Mouse (Mus musculus): ENCODE measurements at regions not wholly inside any gene's neighbourhood (a gene's known extent, or its start where the extent isn't known, plus 50 kb on each side); places are given as distances from the start of the nearest gene placed in this dataset.

- DNase-seq (ENCODE audit: low spot score) = no peak
Observed at GRCm38 (mm10) chr8:77774551-77775335, 50.5 kb upstream of the Ednra start.

GRCm38 (mm10) chr8:77775526-77775925, 51.3 kb upstream of the Ednra start:
- no peak for DNase-seq (ENCODE audit: low spot score)

GRCm38 (mm10) chr8:77777597-77777996, 53.3 kb upstream of the Ednra start:
- no peak for DNase-seq (ENCODE audit: low spot score)

GRCm38 (mm10) chr8:77785676-77786255, 61.5 kb upstream of the Ednra start:
- no peak for DNase-seq (ENCODE audit: low spot score)

- no peak for DNase-seq (ENCODE audit: low spot score)
Observed at GRCm38 (mm10) chr8:77794911-77795310, 70.6 kb upstream of the Ednra start.

GRCm38 (mm10) chr8:77803147-77803903, 79.1 kb upstream of the Ednra start:
- no peak for DNase-seq (ENCODE audit: low spot score)

- DNase-seq (ENCODE audit: low spot score) = no peak
Observed at GRCm38 (mm10) chr8:77804536-77804935, 80.3 kb upstream of the Ednra start.

- no peak for DNase-seq (ENCODE audit: low spot score)
Observed at GRCm38 (mm10) chr8:77804956-77805355, 80.7 kb upstream of the Ednra start.

GRCm38 (mm10) chr8:77805657-77806056, 81.4 kb upstream of the Ednra start:
- DNase-seq (ENCODE audit: low spot score) = no peak

- DNase-seq (ENCODE audit: low spot score) = no peak
Observed at GRCm38 (mm10) chr8:77814796-77815647, 90.8 kb upstream of the Ednra start.

GRCm38 (mm10) chr8:77815648-77815971, 91.3 kb upstream of the Ednra start:
- no peak for DNase-seq (ENCODE audit: low spot score)

- no peak for DNase-seq (ENCODE audit: low spot score)
Observed at GRCm38 (mm10) chr8:77816217-77816616, 92.0 kb upstream of the Ednra start.

- no peak for DNase-seq (ENCODE audit: low spot score)
Observed at GRCm38 (mm10) chr8:77825786-77826185, 101.5 kb upstream of the Ednra start.

- DNase-seq (ENCODE audit: low spot score) = no peak
Observed at GRCm38 (mm10) chr8:77826255-77826654, 102.0 kb upstream of the Ednra start.

GRCm38 (mm10) chr8:77828079-77828478, 103.8 kb upstream of the Ednra start:
- DNase-seq (ENCODE audit: low spot score) = no peak

- DNase-seq (ENCODE audit: low spot score) = no peak
Observed at GRCm38 (mm10) chr8:77829126-77829748, 105.0 kb upstream of the Ednra start.

- DNase-seq (ENCODE audit: low spot score) = no peak
Observed at GRCm38 (mm10) chr8:77829764-77830163, 105.5 kb upstream of the Ednra start.

GRCm38 (mm10) chr8:77834283-77834682, 110.0 kb upstream of the Ednra start:
- no peak for DNase-seq (ENCODE audit: low spot score)

GRCm38 (mm10) chr8:77836902-77837489, 112.7 kb upstream of the Ednra start:
- no peak for DNase-seq (ENCODE audit: low spot score)

- DNase-seq (ENCODE audit: low spot score) = no peak
Observed at GRCm38 (mm10) chr8:77842392-77843139, 118.3 kb upstream of the Ednra start.

GRCm38 (mm10) chr8:77843229-77843628, 119.0 kb upstream of the Ednra start:
- no peak for DNase-seq (ENCODE audit: low spot score)

Measured in spleen, adult 12 weeks (tissue).